Mouse (Mus musculus) lung, adult 10 weeks (tissue): ENCODE results near the gene Ccdc134. TPM values are rescaled to one million over a fixed set of nuclear protein-coding genes. Genes with fewer than 3 reads are reported as not detected.

Experiments used
- polyA plus RNA-seq: library from polyadenylated mRNA; stranded (reverse); fragments of 350-450 nt; fragmentation: Illumina TruSeq; extraction: RNeasy Lipid Tissue Mini Kit (QIAGEN cat#74804); gene quantifications from one replicate; pipeline ENCODE4 v1.2.3, GENCODE M21; 2014; ENCODE audit warnings: low read depth, low replicate concordance; ENCODE audit not compliant: insufficient read depth

Ccdc134 gene
- polyA plus RNA-seq, result 10.0 TPM

DNA sequence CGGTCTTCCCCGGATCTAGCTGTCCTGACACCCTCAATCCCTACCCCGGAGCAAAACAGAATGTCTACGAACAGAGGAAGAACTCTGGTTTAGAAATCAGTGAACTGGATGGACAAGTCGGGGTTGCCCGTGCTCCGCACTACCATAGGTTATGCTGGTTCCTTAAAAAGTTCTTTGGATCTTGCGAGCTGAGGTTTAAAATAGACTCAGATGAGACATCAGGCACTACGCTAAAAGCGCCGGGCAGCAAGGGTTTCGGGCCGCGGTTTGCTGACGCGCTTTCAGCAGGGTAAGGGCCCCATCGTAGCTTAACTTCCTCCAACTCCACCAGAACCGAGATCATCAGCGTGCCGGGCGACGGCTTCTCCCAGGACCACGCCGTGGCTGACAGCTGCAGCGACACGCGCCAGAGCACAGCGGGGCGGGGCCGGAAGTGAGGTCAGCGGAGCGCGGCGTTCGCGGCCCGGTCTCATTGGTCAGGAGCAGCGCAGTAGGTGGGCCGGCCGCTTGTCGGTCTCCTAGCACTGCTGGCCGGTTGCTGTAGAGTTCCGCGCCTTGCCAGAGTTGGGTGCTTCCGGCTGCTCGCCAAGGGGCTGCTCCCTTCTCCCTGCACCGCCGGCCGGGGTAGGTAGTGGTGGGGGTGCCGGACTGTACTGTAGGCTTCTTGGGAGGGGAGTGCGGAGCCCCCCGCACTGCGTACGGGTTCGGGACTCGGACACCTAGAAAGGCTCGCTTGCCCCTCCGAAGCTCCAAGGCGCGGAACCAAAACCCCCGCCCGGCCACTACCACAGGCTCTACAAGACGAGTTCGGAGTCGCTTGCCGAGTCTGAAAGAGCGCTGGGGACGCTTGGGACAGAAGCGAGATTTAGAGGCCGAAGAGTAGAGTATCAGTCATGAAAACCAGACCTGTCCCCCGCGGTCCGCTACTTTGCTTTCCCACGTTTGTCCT, at the start of gene Ccdc134:
Ccdc134 (plus strand) TSS at position 497 of the 949 bp plus-strand sequence.

DNA sequence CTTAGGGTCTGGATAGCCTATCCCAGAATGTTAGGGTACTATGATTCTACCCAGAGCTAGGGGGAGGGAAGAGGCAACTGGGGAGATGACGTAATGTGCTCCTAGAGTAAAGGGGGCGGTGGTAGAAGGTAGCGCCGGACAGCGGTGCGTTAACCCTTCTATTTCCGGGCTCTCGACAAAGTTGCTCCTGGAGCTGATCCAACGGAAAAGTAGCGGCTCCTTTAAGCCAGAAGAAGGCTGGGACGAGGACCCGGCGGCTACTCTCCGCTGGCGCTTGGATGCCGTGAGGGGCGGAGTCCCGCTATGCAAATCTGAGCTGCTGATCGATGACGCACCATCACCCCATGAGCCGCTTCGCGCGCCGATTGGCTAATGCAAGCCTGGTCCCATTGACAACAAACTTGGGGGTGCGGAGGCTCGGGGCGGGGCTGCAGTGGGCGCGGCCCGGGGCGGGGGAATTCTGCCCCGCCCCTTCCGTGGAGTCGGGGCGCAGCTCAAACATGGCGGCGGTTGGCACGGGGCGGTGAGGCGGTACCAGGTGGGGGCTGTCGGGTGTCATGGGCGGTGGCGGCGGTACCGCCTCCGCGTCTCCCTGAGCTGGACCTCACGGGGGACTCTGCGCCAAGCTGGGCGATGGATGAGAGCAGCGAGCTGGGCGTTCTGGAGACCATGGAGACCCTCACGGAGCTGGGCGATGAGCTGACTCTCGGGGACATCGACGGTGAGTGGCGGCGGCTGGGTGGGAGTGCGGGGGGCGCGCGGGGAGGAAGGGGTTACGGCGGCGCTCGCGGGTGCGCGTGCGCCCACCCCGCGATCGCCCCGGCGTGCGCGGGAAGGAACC, 19.3 kb downstream of the Ccdc134 start, which contains the start of gene Srebf2:
Srebf2 (plus strand) TSS at position 412 of the 841 bp plus-strand sequence.

Other genes with a start within 250 kb of the Ccdc134 start
- 10.8 TPM for gene Polr3h, start 201.7 kb upstream of the Ccdc134 start, polyA plus RNA-seq
- gene Csdc2, start 191.2 kb upstream of the Ccdc134 start, polyA plus RNA-seq, result 3.1 TPM
- 27.0 TPM for gene Pmm1, start 167.0 kb upstream of the Ccdc134 start, polyA plus RNA-seq
- gene 1700029P11Rik, start 147.4 kb upstream of the Ccdc134 start, polyA plus RNA-seq, result not detected
- 16.5 TPM for gene Xrcc6, start 140.1 kb upstream of the Ccdc134 start, polyA plus RNA-seq
- gene Desi1, start 94.1 kb upstream of the Ccdc134 start, polyA plus RNA-seq, result 16.9 TPM
- 153 TPM for gene Snu13, start 80.3 kb upstream of the Ccdc134 start, polyA plus RNA-seq
- not detected for gene 4930407I10Rik, start 68.8 kb upstream of the Ccdc134 start, polyA plus RNA-seq
- gene Mei1, start 57.9 kb upstream of the Ccdc134 start, polyA plus RNA-seq, result not detected
- 45.6 TPM for gene Srebf2, start 19.3 kb downstream of the Ccdc134 start, polyA plus RNA-seq
- not detected for gene Shisa8, start 84.9 kb downstream of the Ccdc134 start, polyA plus RNA-seq
- gene Tnfrsf13c, start 96.4 kb downstream of the Ccdc134 start, polyA plus RNA-seq, result 5.0 TPM
- not detected for gene Cenpm, start 116.8 kb downstream of the Ccdc134 start, polyA plus RNA-seq
- not detected for gene 1500009C09Rik, start 124.5 kb downstream of the Ccdc134 start, polyA plus RNA-seq
- gene Sept3, start 147.0 kb downstream of the Ccdc134 start, polyA plus RNA-seq, result 0.72 TPM
- gene Wbp2nl, start 171.0 kb downstream of the Ccdc134 start, polyA plus RNA-seq, result not detected
- gene Naga, start 211.0 kb downstream of the Ccdc134 start, polyA plus RNA-seq, result 62.8 TPM
- 1.3 TPM for gene Pheta2, start 211.0 kb downstream of the Ccdc134 start, polyA plus RNA-seq
- gene Smdt1, start 211.0 kb downstream of the Ccdc134 start, polyA plus RNA-seq, result 231 TPM
- gene Ndufa6, start 226.4 kb downstream of the Ccdc134 start, polyA plus RNA-seq, result 285 TPM